Mouse (Mus musculus) midbrain, embryonic 15.5 days (tissue): ENCODE data around the gene Tnfrsf9. TPM values are rescaled to one million over a fixed set of nuclear protein-coding genes. Genes with fewer than 3 reads are reported as not detected.
"Not testable (repeated sequence)": the region's sequence is repeated elsewhere in the genome, so short reads cannot be mapped to it uniquely, and the experiment has no call there.

ENCODE experiments used
- ATAC-seq: fragments of 200-750 bp; cut with Nextera tagmentation; replicated peaks from 2 replicates; pipeline ENCODE4 v1.8.0; 2017; ENCODE audit warnings: moderate TSS enrichment
- H3K27ac ChIP-seq: fragments of 300-500 bp; sonication (generic); 2 replicates; pipeline ENCODE4 v1.5.1; 2015; ENCODE audit warnings: mild to moderate bottlenecking, inconsistent platforms
- H3K27me3 ChIP-seq: fragments of 300-500 bp; sonication (generic); replicated peaks from 2 replicates; pipeline ENCODE4 v1.6.1; 2015; ENCODE audit warnings: inconsistent platforms
- H3K36me3 ChIP-seq: fragments of 300-500 bp; sonication (generic); replicated peaks from 2 replicates; pipeline ENCODE4 v1.6.1; 2015; ENCODE audit warnings: inconsistent platforms
- H3K4me1 ChIP-seq: fragments of 300-500 bp; sonication (generic); 2 replicates; pipeline ENCODE4 v1.6.1; 2015; ENCODE audit warnings: inconsistent platforms
- H3K4me2 ChIP-seq: fragments of 300-500 bp; sonication (generic); 2 replicates; pipeline ENCODE4 v1.6.1; 2015; ENCODE audit warnings: inconsistent platforms, mild to moderate bottlenecking, moderate library complexity
- H3K4me3 ChIP-seq: fragments of 300-500 bp; sonication (generic); 2 replicates; pipeline ENCODE4 v1.5.1; 2015; ENCODE audit warnings: mild to moderate bottlenecking, inconsistent platforms
- H3K9ac ChIP-seq: fragments of 300-500 bp; sonication (generic); 2 replicates; pipeline ENCODE4 v1.6.1; 2015; ENCODE audit warnings: mild to moderate bottlenecking, inconsistent platforms
- H3K9me3 ChIP-seq: fragments of 300-500 bp; sonication (generic); 2 replicates; pipeline ENCODE4 v1.6.1; 2016; ENCODE audit warnings: inconsistent platforms
- WGBS: fragments of 180-500 bp; shearing (Covaris S2); methylation state at CpG from one replicate; pipeline ENCODE4 v1.1.7; 2015; ENCODE audit warnings: mixed read lengths; 5-methylcytosine and 5-hydroxymethylcytosine counted together
- polyA plus RNA-seq: library from polyadenylated mRNA; unstranded; fragments of >200 nt; fragmentation: Nextera tagmentation; extraction: Ambion mirVana; gene quantifications from 2 replicates; pipeline ENCODE4 v1.2.1, GENCODE M21; 2015

The Tnfrsf9 gene
- polyA plus RNA-seq, 1 experiment from 2014 or later = 0.30 TPM

- Histone ChIP-seq H3K27me3 (no peaks in the 10 kb centered on the region), H3K27ac (no peak overlapping the region), H3K4me3 (no peak overlapping the region), H3K4me2 (no peak overlapping the region), H3K9ac (no peak overlapping the region), H3K9me3 (no peaks in the 10 kb centered on the region), H3K36me3 (peaks cover 38% of the 10 kb centered on the region), H3K4me1 (no peaks in the 10 kb centered on the region)
- peak; percentile 17; the same call in 1 of the 2 replicates for ATAC-seq
- 57% methylated on average over 13 of the region's 13 CpGs for WGBS
Measured at GRCm38 (mm10) chr4:150898716-150899365, 15.5 kb upstream of the Tnfrsf9 start.

GRCm38 (mm10) chr4:150900486-150900885 is 13.9 kb upstream of the Tnfrsf9 start:
- Histone ChIP-seq H3K4me1 (no peaks in the 10 kb centered on the region), H3K27me3 (no peaks in the 10 kb centered on the region), H3K9ac (no peak overlapping the region), H3K4me3 (no peak overlapping the region), H3K4me2 (no peak overlapping the region), H3K36me3 (peaks cover 42% of the 10 kb centered on the region), H3K27ac (no peak overlapping the region), H3K9me3 (no peaks in the 10 kb centered on the region)
- no peak for ATAC-seq
- 96% methylated on average over 13 of the region's 13 CpGs for WGBS

- H3K4me3 ChIP-seq = no peak overlapping the region
- no peaks in the 10 kb centered on the region for H3K9me3 ChIP-seq
- WGBS = 63% methylated on average over 9 of the region's 9 CpGs
Measured at GRCm38 (mm10) chr4:150901651-150902050, 12.7 kb upstream of the Tnfrsf9 start.

GRCm38 (mm10) chr4:150902062-150902461 is 12.3 kb upstream of the Tnfrsf9 start:
- no peaks in the 10 kb centered on the region for H3K9me3 ChIP-seq
- 92% methylated on average over 12 of the region's 12 CpGs for WGBS
- H3K4me2 ChIP-seq = no peak overlapping the region
- H3K9ac ChIP-seq = no peak overlapping the region
- no peaks in the 10 kb centered on the region for H3K27me3 ChIP-seq
- peaks cover 39% of the 10 kb centered on the region for H3K36me3 ChIP-seq
- no peaks in the 10 kb centered on the region for H3K4me1 ChIP-seq
- ATAC-seq = no peak
- H3K27ac ChIP-seq = no peak overlapping the region
- no peak overlapping the region for H3K4me3 ChIP-seq

More at GRCm38 (mm10) chr4:150901651-150902050, 12.7 kb upstream of the Tnfrsf9 start:
- H3K4me2 ChIP-seq = no peak overlapping the region
- H3K27ac ChIP-seq = no peak overlapping the region
- H3K9ac ChIP-seq = no peak overlapping the region
- no peak for ATAC-seq
- peaks cover 43% of the 10 kb centered on the region for H3K36me3 ChIP-seq
- H3K4me1 ChIP-seq = no peaks in the 10 kb centered on the region
- no peaks in the 10 kb centered on the region for H3K27me3 ChIP-seq

GRCm38 (mm10) chr4:150903091-150903742 is 11.1 kb upstream of the Tnfrsf9 start:
- no peaks in the 10 kb centered on the region for H3K9me3 ChIP-seq
- ATAC-seq = no peak

GRCm38 (mm10) chr4:150907099-150907498 is 7.3 kb upstream of the Tnfrsf9 start:
- Histone ChIP-seq H3K27ac (no peak overlapping the region), H3K4me3 (no peak overlapping the region), H3K4me1 (peaks cover 13% of the 10 kb centered on the region), H3K9me3 (no peaks in the 10 kb centered on the region), H3K36me3 (peaks cover 15% of the 10 kb centered on the region), H3K27me3 (no peaks in the 10 kb centered on the region), H3K4me2 (no peak overlapping the region), H3K9ac (no peak overlapping the region)
- no peak for ATAC-seq
- WGBS = 91% methylated on average over 8 of the region's 8 CpGs

More at GRCm38 (mm10) chr4:150903091-150903742, 11.1 kb upstream of the Tnfrsf9 start:
- no peak overlapping the region for H3K4me3 ChIP-seq
- H3K36me3 ChIP-seq = peaks cover 28% of the 10 kb centered on the region
- no peaks in the 10 kb centered on the region; the same call in none of the 2 replicates for H3K4me1 ChIP-seq
- no peak overlapping the region for H3K27ac ChIP-seq
- H3K27me3 ChIP-seq = no peaks in the 10 kb centered on the region
- H3K4me2 ChIP-seq = no peak overlapping the region
- 96% methylated on average over 14 of the region's 14 CpGs for WGBS
- no peak overlapping the region for H3K9ac ChIP-seq

- not testable (repeated sequence) for ATAC-seq, H3K27me3 ChIP-seq, H3K27ac ChIP-seq, H3K4me3 ChIP-seq, H3K9ac ChIP-seq, H3K9me3 ChIP-seq
- 80% methylated on average over 5 of the region's 5 CpGs for WGBS
- Histone ChIP-seq H3K4me2 (peak overlapping the region; percentile 75; the same call in 1 of the 2 replicates), H3K4me1 (peaks cover 18% of the 10 kb centered on the region), H3K36me3 (peaks cover 12% of the 10 kb centered on the region)
Measured at GRCm38 (mm10) chr4:150908512-150908911, 5.8 kb upstream of the Tnfrsf9 start.

GRCm38 (mm10) chr4:150909451-150910156 is 4.8 kb upstream of the Tnfrsf9 start:
- peaks cover 21% of the 10 kb centered on the region for H3K4me1 ChIP-seq
- H3K27me3 ChIP-seq = no peaks in the 10 kb centered on the region
- H3K36me3 ChIP-seq = peaks cover 5% of the 10 kb centered on the region; the same call in 1 of the 2 replicates
- WGBS = under 1% methylated on average over 56 of the region's 56 CpGs
- H3K4me3 ChIP-seq = peak overlapping the region; percentile 89
- peak overlapping the region; percentile 75 for H3K4me2 ChIP-seq
- no peaks in the 10 kb centered on the region for H3K9me3 ChIP-seq
- H3K9ac ChIP-seq = peak overlapping the region; percentile 84
- ATAC-seq = peak; percentile 90
- peak overlapping the region; percentile 88 for H3K27ac ChIP-seq

GRCm38 (mm10) chr4:150910164-150910951 is 4.0 kb upstream of the Tnfrsf9 start:
- no peak overlapping the region for H3K9ac ChIP-seq
- 84% methylated on average over 19 of the region's 19 CpGs for WGBS
- ATAC-seq = peak; percentile 19

GRCm38 (mm10) chr4:150913743-150914142 is 619 bp upstream of the Tnfrsf9 start:
- H3K9me3 ChIP-seq = no peaks in the 10 kb centered on the region
- H3K27me3 ChIP-seq = no peaks in the 10 kb centered on the region
- H3K27ac ChIP-seq = peak overlapping the region; percentile 89
- ATAC-seq = no peak
- H3K9ac ChIP-seq = peak overlapping the region; percentile 84
- peak overlapping the region; percentile 89 for H3K4me3 ChIP-seq
- WGBS = 16% methylated on average over 12 of the region's 12 CpGs
- H3K36me3 ChIP-seq = no peaks in the 10 kb centered on the region
- H3K4me1 ChIP-seq = peaks cover 27% of the 10 kb centered on the region
- peak overlapping the region; percentile 67 for H3K4me2 ChIP-seq

More at GRCm38 (mm10) chr4:150910164-150910951, 4.0 kb upstream of the Tnfrsf9 start:
- Histone ChIP-seq H3K4me3 (peak overlapping the region; percentile 89), H3K9me3 (no peaks in the 10 kb centered on the region), H3K4me1 (peaks cover 28% of the 10 kb centered on the region), H3K27me3 (no peaks in the 10 kb centered on the region), H3K4me2 (peak overlapping the region; percentile 75), H3K27ac (peak overlapping the region; percentile 62), H3K36me3 (peaks cover 5% of the 10 kb centered on the region; the same call in 1 of the 2 replicates)

GRCm38 (mm10) chr4:150915181-150915906 is 982 bp downstream of the Tnfrsf9 start:
- peak overlapping the region; percentile 89 for H3K4me3 ChIP-seq
- H3K27ac ChIP-seq = peak overlapping the region; percentile 89
- H3K9ac ChIP-seq = peak overlapping the region; percentile 84
- H3K36me3 ChIP-seq = no peaks in the 10 kb centered on the region
- H3K9me3 ChIP-seq = no peaks in the 10 kb centered on the region
- 45% methylated on average over 10 of the region's 10 CpGs for WGBS
- H3K4me1 ChIP-seq = peaks cover 18% of the 10 kb centered on the region
- H3K4me2 ChIP-seq = peak overlapping the region; percentile 67
- 0 out of 2 replicates have a peak, but pooled peaks have one; percentile 24 for ATAC-seq
- no peaks in the 10 kb centered on the region for H3K27me3 ChIP-seq
